Mouse (Mus musculus): Measurements from ENCODE around the gene Prok1. TPM values are rescaled to one million over a fixed set of nuclear protein-coding genes. Genes with fewer than 3 reads are reported as not detected.

The Prok1 gene
- polyA plus RNA-seq, 1 experiment from 2014 or later: 0.19 TPM

DNA sequence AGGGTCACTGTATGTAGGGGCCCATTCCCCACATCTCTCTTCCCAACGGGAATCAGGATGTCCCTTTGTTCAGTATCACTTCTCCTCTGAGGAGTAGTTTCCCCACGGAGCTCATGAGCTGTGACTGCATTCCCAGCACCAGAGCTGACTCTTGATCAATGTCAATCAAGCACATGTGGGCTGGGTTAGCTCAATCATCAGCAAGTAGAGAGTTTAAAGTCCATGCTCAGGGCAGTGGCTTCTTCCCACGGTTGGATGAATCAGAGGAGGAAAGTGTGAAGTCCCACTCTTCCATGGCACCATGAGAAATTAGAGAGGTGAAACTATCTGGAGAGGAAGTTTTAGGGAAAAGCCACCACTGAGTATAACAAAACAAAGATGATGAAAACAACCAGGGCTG lies 9.5 kb upstream of the Prok1 start:
- no peak overlapping the region for H3K4me3 ChIP-seq (ENCODE audit: low read length)
- H3K4me2 ChIP-seq (ENCODE audit: low read length): no peak overlapping the region
- no peak for ATAC-seq
- H3K36me3 ChIP-seq (ENCODE audit: control insufficient read depth, insufficient read depth, low read length): no peaks in the 10 kb centered on the region
- H3K9ac ChIP-seq (ENCODE audit: low read depth, low read length): no peak overlapping the region
- 65% methylated on average over 3 of the region's 3 CpGs for WGBS
- H3K4me1 ChIP-seq (ENCODE audit: control insufficient read depth, insufficient read depth, low read depth, low read length): peaks cover 3% of the 10 kb centered on the region; the same call in 1 of the 2 replicates
- no peak overlapping the region for H3K27ac ChIP-seq (ENCODE audit: low read depth, low read length)
- H3K27me3 ChIP-seq (replicated peaks; ENCODE audit: control insufficient read depth, insufficient read depth, low read length): no peaks in the 10 kb centered on the region; the same call in 1 of the 2 replicates
- H3K9me3 ChIP-seq (ENCODE audit: control insufficient read depth, low read length): no peaks in the 10 kb centered on the region

DNA sequence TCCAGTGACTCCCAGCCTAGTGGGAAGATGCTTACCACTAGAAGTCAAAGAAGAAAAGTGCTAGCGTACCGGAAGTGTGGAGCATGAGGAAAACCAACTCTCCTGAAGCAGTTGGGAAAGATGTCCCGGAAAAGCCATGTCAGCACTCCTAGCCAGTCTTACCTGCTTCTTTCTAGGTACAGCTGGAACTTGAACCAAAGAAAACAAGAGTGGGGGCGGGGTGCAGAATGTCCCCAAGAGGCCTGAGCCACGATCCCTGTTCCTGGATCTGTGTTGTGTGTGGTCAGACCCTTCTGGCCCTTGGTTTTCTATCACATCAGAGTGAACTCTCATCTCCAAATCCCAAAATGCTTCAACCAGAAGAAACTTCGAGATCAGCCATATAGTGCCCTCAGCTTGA lies 7.4 kb upstream of the Prok1 start:
- Histone ChIP-seq H3K27me3 (replicated peaks; ENCODE audit: control insufficient read depth, insufficient read depth, low read length) (no peaks in the 10 kb centered on the region; the same call in 1 of the 2 replicates), H3K36me3 (ENCODE audit: control insufficient read depth, insufficient read depth, low read length) (no peaks in the 10 kb centered on the region), H3K27ac (ENCODE audit: low read depth, low read length) (no peak overlapping the region), H3K4me1 (ENCODE audit: control insufficient read depth, insufficient read depth, low read depth, low read length) (peaks cover 3% of the 10 kb centered on the region; the same call in 1 of the 2 replicates), H3K4me2 (ENCODE audit: low read length) (no peak overlapping the region), H3K4me3 (ENCODE audit: low read length) (no peak overlapping the region), H3K9me3 (ENCODE audit: control insufficient read depth, low read length) (no peaks in the 10 kb centered on the region), H3K9ac (ENCODE audit: low read depth, low read length) (no peak overlapping the region)
- 80% methylated on average over 6 of the region's 6 CpGs for WGBS
- ATAC-seq: no peak

GRCm38 (mm10) chr3:107241389-107242094 lies 2.0 kb upstream of the Prok1 start:
- Histone ChIP-seq H3K9me3 (ENCODE audit: control insufficient read depth, low read length) (no peaks in the 10 kb centered on the region), H3K4me2 (ENCODE audit: low read length) (0 out of 2 replicates have a peak overlapping the region, but pooled peaks have one; percentile 20), H3K27me3 (replicated peaks; ENCODE audit: control insufficient read depth, insufficient read depth, low read length) (no peaks in the 10 kb centered on the region; the same call in 1 of the 2 replicates), H3K9ac (ENCODE audit: low read depth, low read length) (no peak overlapping the region), H3K27ac (ENCODE audit: low read depth, low read length) (no peak overlapping the region), H3K4me3 (ENCODE audit: low read length) (no peak overlapping the region), H3K36me3 (ENCODE audit: control insufficient read depth, insufficient read depth, low read length) (no peaks in the 10 kb centered on the region), H3K4me1 (ENCODE audit: control insufficient read depth, insufficient read depth, low read depth, low read length) (peaks cover 5% of the 10 kb centered on the region)
- peak; percentile 78 for ATAC-seq
- WGBS: 20% methylated on average over 14 of the region's 14 CpGs

DNA sequence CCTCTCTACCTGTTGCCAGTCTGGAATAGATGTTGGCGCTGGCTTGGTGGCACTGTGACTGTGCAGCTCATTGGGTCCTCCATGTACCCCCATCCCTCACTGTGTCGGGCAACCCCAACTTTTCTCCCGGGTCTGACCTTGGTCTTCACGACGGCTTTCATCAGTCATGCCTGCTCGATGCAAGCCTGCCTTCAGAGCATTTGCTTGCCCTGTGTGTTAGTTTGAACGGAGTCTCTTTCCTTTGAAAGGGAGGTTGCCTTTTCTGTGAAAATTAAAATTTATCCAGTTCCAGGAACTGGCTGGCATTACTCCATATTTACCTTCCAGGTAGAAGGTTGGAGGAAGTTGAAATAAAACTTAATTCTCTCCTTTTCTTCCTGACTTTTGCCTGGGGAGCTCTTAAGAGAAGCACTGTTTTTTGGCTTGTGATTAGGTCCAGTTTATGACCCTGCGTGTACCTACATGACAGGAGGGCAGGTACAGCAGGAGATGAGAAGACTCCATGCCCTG lies 981 bp downstream of the Prok1 start:
- peaks cover 5% of the 10 kb centered on the region for H3K4me1 ChIP-seq (ENCODE audit: control insufficient read depth, insufficient read depth, low read depth, low read length)
- no peak overlapping the region for H3K9ac ChIP-seq (ENCODE audit: low read depth, low read length)
- no peak overlapping the region for H3K4me3 ChIP-seq (ENCODE audit: low read length)
- H3K36me3 ChIP-seq (ENCODE audit: control insufficient read depth, insufficient read depth, low read length): no peaks in the 10 kb centered on the region
- no peaks in the 10 kb centered on the region; the same call in 1 of the 2 replicates for H3K27me3 ChIP-seq (replicated peaks; ENCODE audit: control insufficient read depth, insufficient read depth, low read length)
- WGBS: 89% methylated on average over 8 of the region's 8 CpGs
- no peak overlapping the region for H3K27ac ChIP-seq (ENCODE audit: low read depth, low read length)
- H3K4me2 ChIP-seq (ENCODE audit: low read length): no peak overlapping the region
- no peak for ATAC-seq
- H3K9me3 ChIP-seq (ENCODE audit: control insufficient read depth, low read length): no peaks in the 10 kb centered on the region

- Histone ChIP-seq H3K36me3 (ENCODE audit: control insufficient read depth, insufficient read depth, low read length) (no peaks in the 10 kb centered on the region), H3K4me1 (ENCODE audit: control insufficient read depth, insufficient read depth, low read depth, low read length) (peaks cover 5% of the 10 kb centered on the region), H3K4me2 (ENCODE audit: low read length) (no peak overlapping the region), H3K9ac (ENCODE audit: low read depth, low read length) (no peak overlapping the region), H3K9me3 (ENCODE audit: control insufficient read depth, low read length) (no peaks in the 10 kb centered on the region), H3K27me3 (replicated peaks; ENCODE audit: control insufficient read depth, insufficient read depth, low read length) (no peaks in the 10 kb centered on the region; the same call in none of the 2 replicates), H3K4me3 (ENCODE audit: low read length) (no peak overlapping the region), H3K27ac (ENCODE audit: low read depth, low read length) (no peak overlapping the region)
- ATAC-seq: no peak
- 54% methylated on average over 2 of the region's 2 CpGs for WGBS
Observed at GRCm38 (mm10) chr3:107238051-107238450, 1.5 kb downstream of the Prok1 start.

GRCm38 (mm10) chr3:107233945-107234344 lies 5.6 kb downstream of the Prok1 start:
- no peak overlapping the region for H3K9ac ChIP-seq (ENCODE audit: low read depth, low read length)
- WGBS: 31% methylated on average over 2 of the region's 2 CpGs
- no peak overlapping the region for H3K27ac ChIP-seq (ENCODE audit: low read depth, low read length)
- no peaks in the 10 kb centered on the region for H3K36me3 ChIP-seq (ENCODE audit: control insufficient read depth, insufficient read depth, low read length)
- peak; percentile 46 for ATAC-seq
- H3K9me3 ChIP-seq (ENCODE audit: control insufficient read depth, low read length): no peaks in the 10 kb centered on the region
- no peak overlapping the region for H3K4me2 ChIP-seq (ENCODE audit: low read length)
- H3K4me1 ChIP-seq (ENCODE audit: control insufficient read depth, insufficient read depth, low read depth, low read length): no peaks in the 10 kb centered on the region; the same call in 1 of the 2 replicates
- no peaks in the 10 kb centered on the region; the same call in none of the 2 replicates for H3K27me3 ChIP-seq (replicated peaks; ENCODE audit: control insufficient read depth, insufficient read depth, low read length)
- no peak overlapping the region for H3K4me3 ChIP-seq (ENCODE audit: low read length)

DNA sequence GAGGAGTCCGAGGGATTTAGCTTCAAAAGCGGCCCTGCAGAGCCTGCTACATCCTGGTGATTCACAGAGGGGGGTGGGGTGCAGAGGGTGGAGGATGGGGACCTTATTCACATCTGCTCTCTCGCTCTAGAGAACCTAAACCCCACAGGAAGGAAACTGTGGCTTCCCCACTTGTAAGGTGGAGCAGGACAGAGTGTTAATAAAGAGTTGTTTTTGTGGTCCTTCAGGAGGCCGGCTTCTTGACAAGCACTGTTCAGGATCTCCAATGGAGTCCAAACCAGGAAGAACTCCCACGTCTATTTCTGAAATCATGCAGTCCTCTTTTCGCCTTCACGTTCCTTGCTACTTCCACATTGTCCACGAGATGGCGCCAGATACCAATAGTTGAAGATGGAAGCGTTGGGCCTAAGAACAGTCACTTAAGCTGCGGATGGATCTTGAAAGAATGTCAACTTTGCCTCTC lies 6.1 kb downstream of the Prok1 start:
- WGBS: 7% methylated on average over 11 of the region's 11 CpGs
- H3K4me2 ChIP-seq (ENCODE audit: low read length): peak overlapping the region; percentile 30
- no peak overlapping the region for H3K27ac ChIP-seq (ENCODE audit: low read depth, low read length)
- no peaks in the 10 kb centered on the region for H3K36me3 ChIP-seq (ENCODE audit: control insufficient read depth, insufficient read depth, low read length)
- ATAC-seq: peak; percentile 84
- no peak overlapping the region for H3K4me3 ChIP-seq (ENCODE audit: low read length)
- no peaks in the 10 kb centered on the region; the same call in none of the 2 replicates for H3K27me3 ChIP-seq (replicated peaks; ENCODE audit: control insufficient read depth, insufficient read depth, low read length)
- no peaks in the 10 kb centered on the region for H3K9me3 ChIP-seq (ENCODE audit: control insufficient read depth, low read length)
- no peaks in the 10 kb centered on the region; the same call in 1 of the 2 replicates for H3K4me1 ChIP-seq (ENCODE audit: control insufficient read depth, insufficient read depth, low read depth, low read length)
- H3K9ac ChIP-seq (ENCODE audit: low read depth, low read length): peak overlapping the region; percentile 23; the same call in 1 of the 2 replicates

GRCm38 (mm10) chr3:107231202-107231601 lies 8.3 kb downstream of the Prok1 start:
- ATAC-seq: no peak
- no peak overlapping the region for H3K9ac ChIP-seq (ENCODE audit: low read depth, low read length)
- WGBS: 53% methylated on average over 4 of the region's 4 CpGs

GRCm38 (mm10) chr3:107230527-107230926 lies 9.0 kb downstream of the Prok1 start, which contains the start of gene A630076J17Rik:
Gene A630076J17Rik (plus strand): TSS chr3:107230614.
- ATAC-seq: no peak
- Histone ChIP-seq H3K9ac (ENCODE audit: low read depth, low read length) (no peak within 1 kb of the TSS), H3K4me1 (ENCODE audit: control insufficient read depth, insufficient read depth, low read depth, low read length) (no peaks in the 10 kb centered on the region; the same call in 1 of the 2 replicates), H3K4me3 (ENCODE audit: low read length) (no peak within 1 kb of the TSS), H3K27me3 (replicated peaks; ENCODE audit: control insufficient read depth, insufficient read depth, low read length) (no peaks in the 10 kb centered on the region; the same call in 1 of the 2 replicates), H3K4me2 (ENCODE audit: low read length) (no peak within 1 kb of the TSS), H3K27ac (ENCODE audit: low read depth, low read length) (no peak within 1 kb of the TSS), H3K9me3 (ENCODE audit: control insufficient read depth, low read length) (no peaks in the 10 kb centered on the region), H3K36me3 (ENCODE audit: control insufficient read depth, insufficient read depth, low read length) (no peaks in the 10 kb centered on the region)
- 67% methylated on average over 1 of the region's 1 CpGs for WGBS

More at GRCm38 (mm10) chr3:107231202-107231601, 8.3 kb downstream of the Prok1 start:
- no peaks in the 10 kb centered on the region for H3K9me3 ChIP-seq (ENCODE audit: control insufficient read depth, low read length)
- no peak overlapping the region for H3K4me2 ChIP-seq (ENCODE audit: low read length)
- no peak overlapping the region for H3K27ac ChIP-seq (ENCODE audit: low read depth, low read length)
- H3K27me3 ChIP-seq (replicated peaks; ENCODE audit: control insufficient read depth, insufficient read depth, low read length): no peaks in the 10 kb centered on the region; the same call in 1 of the 2 replicates
- no peaks in the 10 kb centered on the region; the same call in 1 of the 2 replicates for H3K4me1 ChIP-seq (ENCODE audit: control insufficient read depth, insufficient read depth, low read depth, low read length)
- H3K36me3 ChIP-seq (ENCODE audit: control insufficient read depth, insufficient read depth, low read length): no peaks in the 10 kb centered on the region
- no peak overlapping the region for H3K4me3 ChIP-seq (ENCODE audit: low read length)

Data from hindbrain, embryonic 16.5 days (tissue).